Mouse (Mus musculus) c-Kit-positive CD71-negative TER-119-negative erythroid progenitor cells, embryonic 14.5 days (primary cell): Measurements from ENCODE around the gene Ttll6.

Experiments
- DNase-seq: peaks from one replicate; pipeline ENCODE4 v3.0.0-alpha.2; 2013; ENCODE audit warnings: low read depth

Ttll6 gene

GRCm38 (mm10) chr11:96168125-96168524 lies 34.5 kb downstream of the Ttll6 start:
- no peak for DNase-seq

GRCm38 (mm10) chr11:96169016-96169415 lies 35.4 kb downstream of the Ttll6 start:
- no peak for DNase-seq

- DNase-seq = no peak
Observed at GRCm38 (mm10) chr11:96170711-96171379, 37.3 kb downstream of the Ttll6 start.

GRCm38 (mm10) chr11:96171601-96172000 lies 38.0 kb downstream of the Ttll6 start:
- DNase-seq = no peak

GRCm38 (mm10) chr11:96172511-96173287 lies 39.1 kb downstream of the Ttll6 start:
- DNase-seq = no peak

GRCm38 (mm10) chr11:96173288-96173840 lies 39.8 kb downstream of the Ttll6 start:
- DNase-seq = no peak

GRCm38 (mm10) chr11:96174881-96175280 lies 41.3 kb downstream of the Ttll6 start:
- no peak for DNase-seq

GRCm38 (mm10) chr11:96175511-96175910 lies 41.9 kb downstream of the Ttll6 start:
- DNase-seq = no peak

GRCm38 (mm10) chr11:96175951-96176530 lies 42.5 kb downstream of the Ttll6 start:
- DNase-seq = no peak

GRCm38 (mm10) chr11:96176841-96177240 lies 43.3 kb downstream of the Ttll6 start:
- DNase-seq = no peak

GRCm38 (mm10) chr11:96177546-96178174 lies 44.1 kb downstream of the Ttll6 start:
- DNase-seq = no peak

GRCm38 (mm10) chr11:96178356-96178755 lies 44.8 kb downstream of the Ttll6 start:
- no peak for DNase-seq

GRCm38 (mm10) chr11:96178911-96179503 lies 45.4 kb downstream of the Ttll6 start:
- no peak for DNase-seq

- DNase-seq = no peak
Observed at GRCm38 (mm10) chr11:96181061-96181460, 47.5 kb downstream of the Ttll6 start.

- no peak for DNase-seq
Observed at GRCm38 (mm10) chr11:96184233-96184632, 50.6 kb downstream of the Ttll6 start.

- DNase-seq = no peak
Observed at GRCm38 (mm10) chr11:96187321-96187720, 53.7 kb downstream of the Ttll6 start.

- no peak for DNase-seq
Observed at GRCm38 (mm10) chr11:96189810-96190522, 56.4 kb downstream of the Ttll6 start.

GRCm38 (mm10) chr11:96191132-96191531 lies 57.5 kb downstream of the Ttll6 start:
- DNase-seq = no peak

- no peak for DNase-seq
Observed at GRCm38 (mm10) chr11:96193521-96194400, 60.2 kb downstream of the Ttll6 start, which contains the start of gene Hoxb13. Gene Hoxb13, plus strand, starts transcription at chr11:96194316.

- DNase-seq = no peak
Observed at GRCm38 (mm10) chr11:96194401-96194710, 60.8 kb downstream of the Ttll6 start.
